Mouse (Mus musculus) bone marrow, adult 2 months (tissue): Measurements from ENCODE around the gene Clp1.

Experiments used
- CTCF ChIP-seq: fragments of 200-500 bp; IDR thresholded peaks from 2 replicates; pipeline ENCODE4 v1.5.1; 2011; ENCODE audit warnings: low read length, control low read depth; ENCODE audit not compliant: control insufficient read depth, insufficient read depth
- POLR2A ChIP-seq: fragments of 200-500 bp; IDR thresholded peaks from 2 replicates; pipeline ENCODE4 v1.6.1; 2011; ENCODE audit warnings: low read depth, mild to moderate bottlenecking, control low read depth, low read length, borderline replicate concordance; ENCODE audit not compliant: control insufficient read depth

GRCm38 (mm10) chr2:84770501-84770900 is 43.4 kb upstream of the Clp1 start:
- TF ChIP-seq CTCF (no peak), POLR2A (no peak)
